Mouse (Mus musculus) yolk sac, embryonic 10.5 days (tissue): ENCODE measurements around the gene Tfap2b.

ENCODE experiments used
- DNase-seq: peaks from one replicate; pipeline ENCODE4 v3.0.0-alpha.2; 2017; ENCODE audit warnings: low spot score

The Tfap2b gene

GRCm38 (mm10) chr1:19208641-19209358, at the start of gene Tfap2b:
Gene Tfap2b (plus strand): TSS chr1:19208914.
- DNase-seq, result no peak

GRCm38 (mm10) chr1:19178742-19179397, 29.8 kb upstream of the Tfap2b start:
- no peak for DNase-seq

GRCm38 (mm10) chr1:19205649-19206048, 3.1 kb upstream of the Tfap2b start:
- no peak for DNase-seq

- no peak for DNase-seq
Observed at GRCm38 (mm10) chr1:19206194-19206593, 2.5 kb upstream of the Tfap2b start.

GRCm38 (mm10) chr1:19207611-19208010, 1.1 kb upstream of the Tfap2b start:
- DNase-seq, result no peak

- DNase-seq, result no peak
Observed at GRCm38 (mm10) chr1:19209359-19209745, 638 bp downstream of the Tfap2b start.

- DNase-seq, result no peak
Observed at GRCm38 (mm10) chr1:19209776-19210175, 1.1 kb downstream of the Tfap2b start.

- no peak for DNase-seq
Observed at GRCm38 (mm10) chr1:19210215-19211032, 1.7 kb downstream of the Tfap2b start.

- DNase-seq, result no peak
Observed at GRCm38 (mm10) chr1:19211033-19211405, 2.3 kb downstream of the Tfap2b start.

- no peak for DNase-seq
Observed at GRCm38 (mm10) chr1:19211546-19212154, 2.9 kb downstream of the Tfap2b start.

GRCm38 (mm10) chr1:19212691-19213090, 4.0 kb downstream of the Tfap2b start:
- no peak for DNase-seq

- DNase-seq, result no peak
Observed at GRCm38 (mm10) chr1:19213171-19213570, 4.5 kb downstream of the Tfap2b start.

- no peak for DNase-seq
Observed at GRCm38 (mm10) chr1:19213851-19214395, 5.2 kb downstream of the Tfap2b start.

- no peak for DNase-seq
Observed at GRCm38 (mm10) chr1:19217391-19217790, 8.7 kb downstream of the Tfap2b start.

GRCm38 (mm10) chr1:19218221-19218620, 9.5 kb downstream of the Tfap2b start:
- DNase-seq, result no peak

- DNase-seq, result no peak
Observed at GRCm38 (mm10) chr1:19219381-19219780, 10.7 kb downstream of the Tfap2b start.

- no peak for DNase-seq
Observed at GRCm38 (mm10) chr1:19220564-19220963, 11.8 kb downstream of the Tfap2b start.

GRCm38 (mm10) chr1:19221601-19222000, 12.9 kb downstream of the Tfap2b start:
- DNase-seq, result no peak

- no peak for DNase-seq
Observed at GRCm38 (mm10) chr1:19226699-19227098, 18.0 kb downstream of the Tfap2b start.

- no peak for DNase-seq
Observed at GRCm38 (mm10) chr1:19230926-19231573, 22.3 kb downstream of the Tfap2b start.

- no peak for DNase-seq
Observed at GRCm38 (mm10) chr1:19231574-19232080, 22.9 kb downstream of the Tfap2b start.
